Comparison of ENCODE assay signal across 23 mouse cellular contexts in genomic region chr13:57338676-57339075, GRCm38 (mm10).
DNase-seq lines count a peak whose midpoint lies in the region; ATAC-seq and TF ChIP-seq lines count a peak whose summit lies in the region.
"Had no signal": no experiment of that assay in that cellular context is flagged by ENCODE, and none has a peak within 500 bp of the region (broad histone marks: within the 10 kb centered on the region; RNA-seq: fewer than 3 reads in every experiment).

No protein-coding gene starts in this region.

- H3K9me3 ChIP-seq in forebrain, embryonic 14.5 days (replicated peaks; ENCODE audit: control insufficient read depth, low read length): no peaks in the 10 kb centered on the region
- H3K9me3 ChIP-seq in forebrain, embryonic 11.5 days (ENCODE audit: control insufficient read depth, low read length): no peaks in the 10 kb centered on the region
- H3K9me3 ChIP-seq in forebrain, embryonic 16.5 days (ENCODE audit: control insufficient read depth, low read length): peaks cover 2% of the 10 kb centered on the region; the same call in 1 of the 2 replicates
- H3K9me3 ChIP-seq in forebrain, embryonic 10.5 days: no peaks in the 10 kb centered on the region
- no peaks in the 10 kb centered on the region for H3K9me3 ChIP-seq in forebrain, postnatal 0 days (ENCODE audit: low read length)
- H3K9me3 ChIP-seq in forebrain, embryonic 15.5 days: no peaks in the 10 kb centered on the region

- no peak overlapping the region for H3K4me3 ChIP-seq in forebrain, embryonic 14.5 days (ENCODE audit: low read depth, low read length)
- H3K4me3 ChIP-seq in forebrain, embryonic 11.5 days (ENCODE audit: low read depth, low read length): no peak overlapping the region
- H3K4me3 ChIP-seq in forebrain, embryonic 16.5 days (replicated peaks; ENCODE audit: low read length): no peak overlapping the region
- no peak overlapping the region for H3K4me3 ChIP-seq in forebrain, embryonic 10.5 days
- no peak overlapping the region for H3K4me3 ChIP-seq in forebrain, postnatal 0 days (ENCODE audit: low read depth, low read length)
- H3K4me3 ChIP-seq in forebrain, embryonic 15.5 days: no peak overlapping the region

- H3K27ac ChIP-seq in forebrain, embryonic 14.5 days (ENCODE audit: low read depth, low read length): no peak overlapping the region
- no peak overlapping the region for H3K27ac ChIP-seq in forebrain, embryonic 11.5 days (ENCODE audit: low read depth, low read length)
- no peak overlapping the region for H3K27ac ChIP-seq in forebrain, embryonic 16.5 days (ENCODE audit: low read length)
- H3K27ac ChIP-seq in forebrain, embryonic 10.5 days: no peak overlapping the region
- H3K27ac ChIP-seq in forebrain, postnatal 0 days (ENCODE audit: low read depth, low read length): no peak overlapping the region
- H3K27ac ChIP-seq in forebrain, embryonic 15.5 days (replicated peaks): no peak overlapping the region

- ATAC-seq in forebrain, embryonic 14.5 days: no peak
- ATAC-seq in forebrain, embryonic 11.5 days (replicated peaks; ENCODE audit: low FRiP score): no peak
- ATAC-seq in forebrain, embryonic 16.5 days: no peak
- no peak for ATAC-seq in forebrain, postnatal 0 days
- no peak for ATAC-seq in forebrain, embryonic 15.5 days (replicated peaks)
- no peak for ATAC-seq in monocyte, adult 5-6 weeks (replicated peaks; ENCODE audit: insufficient number of reproducible peaks, low FRiP score, low TSS enrichment, poor library complexity, severe bottlenecking)
- ATAC-seq: activated CD4-positive, CD25-positive, alpha-beta regulatory T cell, adult 4 months; CD4-positive, CD25-positive, alpha-beta regulatory T cell, adult 4 months; Patski had no signal

- no peaks in the 10 kb centered on the region for H3K27me3 ChIP-seq in forebrain, embryonic 14.5 days (replicated peaks; ENCODE audit: control insufficient read depth, insufficient read depth, low read length)
- H3K27me3 ChIP-seq in forebrain, embryonic 11.5 days (ENCODE audit: control insufficient read depth, insufficient read depth, low read length): no peaks in the 10 kb centered on the region
- no peaks in the 10 kb centered on the region for H3K27me3 ChIP-seq in forebrain, embryonic 16.5 days (replicated peaks; ENCODE audit: control insufficient read depth, insufficient read depth, low read length)
- no peaks in the 10 kb centered on the region for H3K27me3 ChIP-seq in forebrain, embryonic 10.5 days (ENCODE audit: poor library complexity, severe bottlenecking)
- no peaks in the 10 kb centered on the region for H3K27me3 ChIP-seq in forebrain, postnatal 0 days (ENCODE audit: insufficient read depth, low read length)
- H3K27me3 ChIP-seq in forebrain, embryonic 15.5 days: no peaks in the 10 kb centered on the region
- H3K27me3 ChIP-seq: CH12.LX had no signal

- no peak for TF ChIP-seq CTCF in forebrain, postnatal 0 days (IDR thresholded peaks at IDR 0.05; ENCODE audit: low read depth)
- no peak for TF ChIP-seq CTCF in brain, embryonic 14.5 days (IDR thresholded peaks at IDR 0.05; ENCODE audit: borderline replicate concordance, extremely low read depth, insufficient read depth, insufficient read length)

- no peaks in the 10 kb centered on the region for H3K36me3 ChIP-seq in forebrain, embryonic 14.5 days (ENCODE audit: control insufficient read depth, insufficient read depth, low read length)
- H3K36me3 ChIP-seq in forebrain, embryonic 11.5 days (ENCODE audit: control insufficient read depth, insufficient read depth, low read length): no peaks in the 10 kb centered on the region
- no peaks in the 10 kb centered on the region for H3K36me3 ChIP-seq in forebrain, embryonic 16.5 days (ENCODE audit: control insufficient read depth, insufficient read depth)
- H3K36me3 ChIP-seq in forebrain, embryonic 10.5 days (replicated peaks): no peaks in the 10 kb centered on the region
- no peaks in the 10 kb centered on the region for H3K36me3 ChIP-seq in forebrain, postnatal 0 days (ENCODE audit: insufficient read depth)
- no peaks in the 10 kb centered on the region for H3K36me3 ChIP-seq in forebrain, embryonic 15.5 days
- H3K36me3 ChIP-seq: G1E had no signal

- peaks cover 7% of the 10 kb centered on the region for H3K4me1 ChIP-seq in forebrain, embryonic 14.5 days (ENCODE audit: control insufficient read depth, insufficient read depth, low read length)
- no peaks in the 10 kb centered on the region for H3K4me1 ChIP-seq in forebrain, embryonic 11.5 days (replicated peaks; ENCODE audit: control insufficient read depth, insufficient read depth, low read length)
- peaks cover 10% of the 10 kb centered on the region for H3K4me1 ChIP-seq in forebrain, embryonic 16.5 days (replicated peaks; ENCODE audit: control insufficient read depth, insufficient read depth, low read length)
- peaks cover 6% of the 10 kb centered on the region; the same call in 1 of the 2 replicates for H3K4me1 ChIP-seq in forebrain, embryonic 10.5 days
- peaks cover 5% of the 10 kb centered on the region; the same call in 1 of the 2 replicates for H3K4me1 ChIP-seq in forebrain, postnatal 0 days (ENCODE audit: insufficient read depth)
- H3K4me1 ChIP-seq in forebrain, embryonic 15.5 days: peaks cover 15% of the 10 kb centered on the region

- DNase-seq in forebrain, embryonic 14.5 days (ENCODE audit: low spot score): peak; percentile 62
- no peak for DNase-seq in forebrain, embryonic 11.5 days (ENCODE audit: low spot score)
- DNase-seq in forebrain, embryonic 10.5 days (ENCODE audit: extremely low spot score, low spot score): no peak
- peak; percentile 39 for DNase-seq in forebrain, postnatal 0 days
- peak; percentile 72 for DNase-seq in brain, embryonic 14.5 days (ENCODE audit: low read depth)
- DNase-seq: adrenal gland, adult 2 months; adrenal gland, adult 8-10 months; adrenal gland, postnatal 10 days; adrenal gland, postnatal 14 days; adrenal gland, postnatal 25 days; adrenal gland, postnatal 36 days; B cell, adult 2 months; cerebellum, adult 11 months; cerebellum, adult 11-12 months; cerebellum, adult 18-20 months had no signal

- no peak overlapping the region for H3K4me2 ChIP-seq in forebrain, embryonic 14.5 days (ENCODE audit: low read length)
- no peak overlapping the region for H3K4me2 ChIP-seq in forebrain, embryonic 11.5 days (ENCODE audit: low read depth, low read length, severe bottlenecking)
- peak overlapping the region; percentile 26; the same call in 1 of the 2 replicates for H3K4me2 ChIP-seq in forebrain, embryonic 16.5 days (ENCODE audit: low read length)
- no peak overlapping the region for H3K4me2 ChIP-seq in forebrain, postnatal 0 days (ENCODE audit: low read depth)
- no peak overlapping the region for H3K4me2 ChIP-seq in forebrain, embryonic 15.5 days (replicated peaks)

- TF ChIP-seq POLR2A in brain, embryonic 14.5 days (IDR thresholded peaks at IDR 0.05; ENCODE audit: borderline replicate concordance, extremely low read depth, insufficient read depth, insufficient read length, poor library complexity, severe bottlenecking): no peak

- H3K9ac ChIP-seq in forebrain, embryonic 14.5 days (ENCODE audit: low read length): no peak overlapping the region
- no peak overlapping the region for H3K9ac ChIP-seq in forebrain, embryonic 11.5 days (ENCODE audit: low read length)
- no peak overlapping the region for H3K9ac ChIP-seq in forebrain, embryonic 16.5 days (replicated peaks; ENCODE audit: low read depth, low read length)
- H3K9ac ChIP-seq in forebrain, postnatal 0 days: no peak overlapping the region
- no peak overlapping the region for H3K9ac ChIP-seq in forebrain, embryonic 15.5 days (replicated peaks)

- WGBS in forebrain, embryonic 14.5 days: 17% methylated on average over 6 of the region's 6 CpGs
- 57% methylated on average over 6 of the region's 6 CpGs for WGBS in forebrain, embryonic 11.5 days
- WGBS in forebrain, embryonic 16.5 days: 12% methylated on average over 6 of the region's 6 CpGs
- 76% methylated on average over 6 of the region's 6 CpGs for WGBS in forebrain, embryonic 10.5 days
- WGBS in forebrain, postnatal 0 days: 21% methylated on average over 6 of the region's 6 CpGs
- WGBS in forebrain, embryonic 15.5 days: 16% methylated on average over 6 of the region's 6 CpGs

Comparison
In these comparisons a context has a peak if more than half of its experiments do, and no peak if none do; other contexts are left out.
1. DNase-seq: peak in forebrain, embryonic 14.5 days (single experiment), forebrain, postnatal 0 days (single experiment) and brain, embryonic 14.5 days (single experiment); none in forebrain, embryonic 11.5 days (single experiment) and forebrain, embryonic 10.5 days (single experiment).